Mouse (Mus musculus) megakaryocyte, adult 5-6 weeks (primary cell): ENCODE data around the gene Ksr2. TPM values are rescaled to one million over a fixed set of nuclear protein-coding genes. Genes with fewer than 3 reads are reported as not detected.

Experiments
- ATAC-seq: 2 replicates; pipeline ENCODE4 v1.8.0; 2016; ENCODE audit warnings: mild to moderate bottlenecking, inconsistent platforms; ENCODE audit not compliant: poor library complexity, severe bottlenecking
- total RNA-seq, 2 experiments: library from RNA; stranded (forward) in 1 of 2; stranded (reverse) in 1 of 2; fragments of 153-499, 151-499 nt in 1 of 2; fragments of 221-1000, 200-1000 nt in 1 of 2; gene quantifications; 2 replicates each; pipeline versions ENCODE4 v1.2.3 to v1.2.4; 2015 to 2017

The Ksr2 gene
- total RNA-seq (2015) (0.13 TPM in 1 of 2 replicates, not detected in the other), total RNA-seq (2017) (under 0.01 TPM in 1 of 2 replicates, not detected in the other)

DNA sequence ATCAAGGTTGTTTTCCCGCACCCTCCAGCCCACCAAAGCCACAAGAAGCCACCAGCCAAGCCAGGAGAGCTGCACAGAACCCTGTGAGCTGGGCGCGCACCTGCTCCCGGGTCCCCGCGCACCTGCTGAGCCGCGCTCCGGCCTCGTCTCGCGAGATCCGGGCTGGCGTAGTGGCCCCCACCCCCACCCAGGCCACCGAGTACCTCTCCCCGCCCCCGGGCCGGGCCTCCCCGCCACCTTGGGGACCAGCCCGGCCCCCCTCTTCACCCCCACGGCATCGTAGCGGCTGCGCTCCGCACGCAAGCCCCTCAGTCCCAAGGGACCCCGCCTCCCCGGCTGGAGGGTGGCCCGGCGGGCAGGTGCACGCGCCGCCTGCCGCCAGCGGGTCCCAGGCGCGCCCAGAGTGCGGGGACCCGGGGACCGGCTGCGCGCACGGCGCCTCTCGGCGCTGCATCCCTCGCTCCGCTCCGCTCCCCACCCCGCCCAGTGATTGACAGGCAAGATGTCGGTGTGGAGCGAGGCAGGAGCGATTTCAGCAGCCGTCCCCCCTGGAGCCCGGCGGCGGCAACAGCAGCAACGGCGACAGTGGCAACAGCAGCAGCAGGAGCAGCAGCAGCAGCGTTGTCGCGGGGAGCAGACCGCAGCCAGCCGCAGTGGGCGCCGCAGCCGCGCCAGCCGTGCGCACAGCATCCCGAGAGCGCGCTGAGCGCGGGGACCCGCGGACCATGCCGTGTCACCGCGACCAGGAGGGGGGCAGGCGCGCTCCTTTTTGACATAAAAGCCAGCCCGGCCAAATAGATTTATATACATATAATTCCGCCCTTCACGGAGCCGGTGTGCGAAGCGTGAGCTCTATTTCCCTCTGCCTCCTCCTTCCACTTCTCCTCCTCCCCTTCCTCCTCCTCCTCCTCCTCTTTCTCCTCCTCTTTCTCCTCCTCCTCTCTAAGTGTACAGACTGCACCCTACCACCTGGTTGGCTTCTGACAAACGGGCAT is at the start of gene Ksr2:
TSS of gene Ksr2 (plus strand) at position 494 of the 995 bp plus-strand sequence.
- 0 out of 2 replicates have a peak, but pooled peaks have one; percentile 17 for ATAC-seq

DNA sequence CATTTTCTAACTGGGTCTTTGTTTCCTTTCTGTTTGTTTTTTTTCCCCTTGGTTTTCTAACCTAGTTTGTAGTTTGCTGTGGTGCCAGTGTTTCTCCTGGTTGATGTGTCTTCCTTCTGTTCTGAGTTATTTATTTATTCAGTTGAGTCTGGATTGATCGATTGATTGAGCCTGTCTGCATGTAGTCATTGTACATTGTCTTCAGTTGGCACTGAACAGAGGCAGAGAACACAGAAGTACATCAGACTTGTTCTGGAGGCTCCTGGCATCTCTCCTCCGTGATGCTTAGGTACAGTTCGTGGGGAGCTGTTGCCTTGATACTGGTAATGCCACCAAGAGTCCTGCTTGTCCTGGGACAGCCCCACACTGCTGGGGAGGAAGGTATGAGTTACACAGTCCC is 49.0 kb upstream of the Ksr2 start:
- no peak for ATAC-seq

DNA sequence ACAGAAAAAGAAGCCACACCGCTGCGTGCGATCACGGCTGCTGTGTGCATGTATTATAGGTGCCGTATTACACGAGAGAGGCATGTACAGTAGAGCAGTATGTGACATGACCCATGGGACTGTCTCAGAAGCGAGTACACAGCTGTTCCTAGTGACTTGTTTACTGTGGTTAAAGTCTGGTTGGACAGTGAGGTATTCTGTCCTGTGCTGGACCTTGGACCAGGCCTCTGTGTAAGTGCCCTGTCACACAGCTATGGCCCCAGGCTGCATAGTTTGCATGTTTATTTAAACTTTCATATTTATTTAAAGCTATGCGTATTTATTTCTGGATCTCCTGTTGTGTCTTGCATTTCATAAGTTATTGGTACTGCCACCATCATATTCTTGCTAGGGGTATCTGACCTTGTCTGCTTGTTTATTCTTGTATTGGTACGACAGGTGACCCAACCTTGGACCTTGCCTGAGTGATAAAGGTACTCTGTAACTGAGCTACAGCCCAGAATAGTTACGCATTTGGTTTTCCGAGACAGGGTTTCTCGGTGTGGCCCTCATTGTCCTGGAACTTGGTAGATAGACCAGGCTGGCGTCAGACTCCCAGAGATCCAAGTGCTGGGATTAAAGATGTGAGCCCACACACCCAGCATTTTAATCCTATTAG is 47.8 kb upstream of the Ksr2 start:
- no peak for ATAC-seq

- ATAC-seq = no peak
These were observed 46.6 kb upstream of the Ksr2 start for GRCm38 (mm10) chr5:117367206-117367605.

- ATAC-seq = no peak
These were observed 43.2 kb upstream of the Ksr2 start for GRCm38 (mm10) chr5:117370592-117370991.

- ATAC-seq = peak; percentile 46
These were observed 40.4 kb upstream of the Ksr2 start for GRCm38 (mm10) chr5:117373418-117373817.

DNA sequence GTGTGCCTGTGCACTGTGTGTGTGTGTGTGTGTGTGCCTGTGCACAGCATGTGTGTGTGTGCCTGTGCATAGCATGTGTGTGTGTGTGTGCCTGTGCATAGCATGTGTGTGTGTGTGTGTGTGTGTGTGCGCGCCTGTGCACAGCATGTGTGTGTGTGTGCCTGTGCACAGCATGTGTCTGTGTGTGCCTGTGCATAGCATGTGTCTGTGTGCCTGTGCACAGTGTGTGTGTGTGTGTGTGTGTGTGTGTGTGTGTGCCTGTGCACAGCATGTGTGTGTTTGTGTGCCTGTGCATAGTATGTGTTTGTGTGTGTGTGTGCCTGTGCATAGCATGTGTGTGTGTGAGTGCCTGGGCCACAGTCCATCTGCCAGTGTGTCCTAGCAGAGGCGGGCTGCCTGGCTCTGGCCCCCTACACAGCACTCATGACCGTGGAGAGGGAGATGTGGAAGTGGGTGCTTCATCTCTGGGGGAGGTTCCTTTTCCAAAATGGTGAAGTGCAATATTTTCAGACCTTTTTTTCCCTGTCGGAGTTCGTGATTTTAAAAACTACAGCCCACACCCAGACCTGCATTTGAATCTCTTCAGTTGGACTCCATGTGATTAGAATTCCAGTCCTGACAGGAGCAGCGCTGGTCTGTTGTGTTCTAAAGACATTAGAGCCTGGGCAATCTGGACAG is 39.3 kb upstream of the Ksr2 start:
- ATAC-seq = no peak

DNA sequence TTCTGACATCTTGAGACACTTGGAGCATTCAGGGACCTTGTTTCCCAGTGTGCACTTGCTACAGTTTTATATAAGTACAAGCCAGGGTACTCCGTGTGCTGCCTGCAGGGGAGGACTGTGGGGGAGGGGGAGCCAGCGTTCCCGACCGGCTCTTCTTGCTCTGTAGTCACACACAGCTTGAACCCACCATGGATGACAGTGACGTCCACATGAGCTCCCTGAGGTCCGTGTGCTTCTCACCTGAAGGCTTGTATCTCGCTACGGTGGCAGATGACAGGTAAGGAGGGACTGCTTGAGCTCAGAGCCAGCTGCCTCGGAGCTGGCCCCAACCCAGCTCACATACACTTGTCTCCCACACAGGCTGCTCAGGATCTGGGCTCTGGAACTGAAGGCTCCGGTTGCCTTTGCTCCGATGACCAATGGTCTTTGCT is 37.5 kb upstream of the Ksr2 start:
- ATAC-seq = no peak

DNA sequence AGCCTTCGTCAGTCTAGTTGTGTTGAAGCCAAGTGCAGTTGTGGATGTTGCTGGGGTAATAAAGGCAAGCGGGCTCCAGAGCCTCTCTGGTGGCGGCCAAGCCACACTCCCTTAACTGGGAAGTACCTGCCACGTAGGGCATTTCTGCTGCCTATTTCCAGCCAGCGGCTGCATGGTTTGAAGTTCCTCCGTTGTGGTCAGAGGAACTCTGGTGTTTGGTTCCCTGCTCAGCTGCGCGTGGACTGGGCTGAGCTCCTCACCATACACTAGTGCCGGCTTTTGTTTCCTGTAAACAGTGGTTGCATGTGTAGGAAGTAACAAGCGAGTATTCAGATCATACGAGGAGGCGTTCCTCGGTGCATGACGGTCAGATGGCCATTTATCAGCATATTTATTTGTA is 36.1 kb upstream of the Ksr2 start:
- peak; percentile 64 for ATAC-seq

- no peak for ATAC-seq
These were observed 33.6 kb upstream of the Ksr2 start for GRCm38 (mm10) chr5:117380199-117380598.

DNA sequence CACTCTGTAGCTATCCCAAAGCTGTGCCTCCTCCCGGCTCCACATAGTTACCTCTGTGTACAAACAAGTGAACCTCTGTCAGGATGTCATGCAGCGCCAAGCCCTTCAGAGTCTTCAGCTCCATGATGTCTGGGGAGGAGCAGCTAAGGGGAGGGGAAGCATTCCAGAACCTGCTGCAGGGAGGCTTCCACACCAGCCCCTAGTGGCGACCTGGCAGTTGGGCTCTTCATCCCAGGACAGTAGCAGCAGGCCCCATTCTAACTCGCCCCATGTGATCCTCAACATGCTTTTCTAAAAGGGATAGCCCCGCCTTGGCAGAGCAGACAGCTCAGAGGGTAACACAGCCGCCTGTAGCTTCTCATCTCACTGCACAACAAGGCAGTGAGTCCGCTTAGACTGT is 32.0 kb upstream of the Ksr2 start:
- ATAC-seq = no peak

DNA sequence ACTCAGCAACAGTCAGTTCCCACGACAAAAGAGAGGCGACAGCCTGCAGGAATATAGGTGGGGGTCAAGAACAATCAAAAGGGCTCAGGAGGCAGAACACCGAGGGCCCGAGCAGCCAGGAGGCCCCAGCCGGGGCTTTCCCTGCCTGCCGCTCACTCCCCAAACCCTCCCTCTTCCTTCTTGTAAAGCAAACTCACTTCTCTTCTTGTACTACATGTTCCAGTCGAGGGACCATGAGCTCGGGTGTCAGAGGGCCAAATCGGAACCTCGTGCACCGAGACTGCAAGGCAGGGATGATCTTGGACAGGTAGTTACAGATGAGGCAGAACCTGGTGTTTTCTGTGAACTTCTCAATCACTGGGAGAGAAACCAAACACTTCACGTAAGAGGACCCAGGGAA is 30.6 kb upstream of the Ksr2 start:
- no peak for ATAC-seq

DNA sequence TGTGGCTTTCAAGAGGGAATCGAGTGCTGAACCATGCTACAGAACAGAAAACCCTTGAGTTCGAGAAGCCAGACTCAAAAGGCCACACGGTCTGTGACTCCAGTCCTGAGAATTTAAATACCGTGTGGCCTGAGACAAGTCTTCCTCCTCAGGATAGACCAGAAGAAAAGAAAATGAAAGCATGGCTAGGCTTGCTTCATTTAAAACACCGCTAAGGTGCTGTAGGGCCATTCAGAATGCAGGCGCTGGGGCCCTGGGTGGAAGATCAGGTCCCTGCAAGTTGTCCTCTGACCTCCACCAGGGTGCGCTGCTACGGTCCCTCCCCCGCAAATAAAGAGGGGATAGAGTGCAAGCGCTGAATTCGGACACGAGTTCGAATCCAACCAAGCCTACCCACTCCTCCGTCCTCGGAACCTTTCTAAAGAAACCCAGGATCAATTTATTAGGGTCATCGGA is 25.5 kb upstream of the Ksr2 start:
- peak; percentile 66 for ATAC-seq

GRCm38 (mm10) chr5:117388877-117389276 is 24.9 kb upstream of the Ksr2 start, which contains the start of gene Rfc5:
Gene Rfc5, minus strand, starts transcription at chr5:117389047.
- ATAC-seq = peak; percentile 98

- no peak for ATAC-seq
These were observed 22.9 kb upstream of the Ksr2 start for GRCm38 (mm10) chr5:117390895-117391294.

GRCm38 (mm10) chr5:117395834-117396233 is 18.0 kb upstream of the Ksr2 start:
- no peak for ATAC-seq

DNA sequence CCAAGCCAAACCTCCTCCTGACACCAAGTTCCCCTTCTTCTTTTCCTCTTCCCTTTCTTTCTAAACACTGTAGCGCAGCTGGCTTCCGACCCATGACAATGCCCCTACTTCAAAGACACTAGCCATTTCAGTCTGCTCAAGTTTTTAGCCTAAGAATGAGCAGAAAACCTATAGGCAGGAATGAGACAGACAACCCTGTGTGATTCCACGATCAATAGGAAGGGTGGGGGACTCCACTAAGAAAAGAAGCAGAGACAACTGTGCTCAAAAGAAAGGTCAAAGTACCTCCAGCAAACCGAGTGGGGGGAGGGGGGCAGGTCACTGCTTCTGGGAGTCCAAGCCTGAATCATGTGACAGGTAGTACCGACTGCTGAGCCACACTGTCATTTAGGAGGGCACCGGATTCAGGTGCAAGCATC is 17.2 kb upstream of the Ksr2 start:
- peak; percentile 77 for ATAC-seq

DNA sequence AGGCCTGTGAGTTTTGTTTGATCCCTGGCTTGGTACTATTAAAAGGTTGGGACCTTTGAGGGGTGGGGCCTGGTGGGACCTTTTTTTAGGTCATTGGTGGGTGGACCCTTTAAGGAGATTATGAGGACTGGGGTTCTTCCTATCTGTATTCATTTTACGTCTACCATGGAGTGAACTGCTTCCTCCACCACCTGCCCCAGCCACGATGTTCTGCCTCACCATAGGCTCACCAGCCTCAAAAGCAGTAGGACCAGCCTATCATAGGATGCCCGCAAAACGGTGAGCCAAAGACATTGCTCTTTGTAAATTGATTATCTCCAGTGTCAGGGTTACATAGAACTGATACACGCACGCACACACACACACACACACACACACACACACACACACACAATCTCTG is 16.4 kb upstream of the Ksr2 start:
- no peak for ATAC-seq

DNA sequence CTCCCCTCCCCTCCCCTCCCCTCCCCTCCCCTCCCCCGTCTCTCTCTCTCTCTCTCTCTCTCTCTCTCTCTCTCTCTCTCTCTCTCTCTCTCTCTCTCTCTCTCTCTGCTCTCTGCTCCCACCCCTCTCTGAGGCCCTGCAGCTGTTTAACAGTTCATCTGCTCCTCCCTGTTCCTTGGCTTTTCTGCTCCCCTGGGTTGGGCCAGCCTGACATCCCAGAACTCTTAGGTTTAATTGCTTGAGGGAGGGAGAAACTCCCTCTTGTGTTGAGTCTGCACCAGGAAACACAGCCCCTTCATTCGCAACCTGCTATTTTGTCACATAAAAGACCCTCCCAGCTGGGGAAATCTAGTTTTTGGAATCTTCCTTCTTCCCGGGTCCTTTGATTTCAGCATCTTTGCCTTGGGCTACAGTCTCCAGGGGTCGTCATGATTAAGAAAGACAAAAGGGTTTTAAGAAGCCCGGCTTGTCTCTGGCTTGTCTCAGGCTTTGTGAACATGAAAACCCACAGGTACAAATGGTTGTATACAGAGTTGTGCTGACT is 15.7 kb upstream of the Ksr2 start:
- no peak for ATAC-seq

DNA sequence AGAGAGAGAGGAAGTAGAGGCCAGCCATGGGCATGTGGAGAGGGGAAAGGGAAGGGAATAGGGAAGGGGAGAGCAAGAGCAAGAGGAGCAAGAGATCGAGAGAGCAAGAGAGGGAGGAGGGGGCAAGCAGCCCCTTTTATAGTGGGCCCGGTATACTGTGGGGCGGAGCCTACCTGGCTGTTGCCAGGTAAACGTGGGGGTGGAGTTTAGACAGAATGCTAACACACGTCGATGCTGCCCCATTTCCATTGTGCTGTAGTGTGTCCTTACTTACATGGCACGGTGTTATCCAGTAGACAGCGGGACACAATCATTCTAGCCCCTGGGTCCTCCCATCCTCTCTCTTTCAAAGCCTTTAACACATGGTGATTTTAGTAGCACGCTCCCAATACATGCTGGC is 14.5 kb upstream of the Ksr2 start:
- ATAC-seq = no peak

GRCm38 (mm10) chr5:117403609-117404008 is 10.2 kb upstream of the Ksr2 start:
- no peak for ATAC-seq
